In the genomic region with DNA sequence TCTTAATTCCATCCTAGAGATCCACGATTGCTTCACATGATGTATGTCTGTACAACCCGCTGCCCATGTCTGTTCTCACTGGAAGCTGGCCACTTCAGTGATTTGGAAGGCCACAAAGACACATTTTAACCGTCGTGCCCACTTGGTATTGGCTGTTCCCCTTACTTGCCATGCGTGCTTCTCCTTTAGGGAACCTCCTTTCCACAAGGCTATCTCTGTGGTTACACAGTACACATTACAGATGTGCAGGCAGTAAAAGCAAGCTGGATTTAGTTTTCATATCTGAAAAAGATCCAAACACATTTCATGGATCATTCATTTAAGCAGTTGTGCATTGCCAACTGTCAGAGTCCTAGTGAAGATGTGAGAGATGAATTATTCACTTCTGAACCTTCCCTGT, we compare ENCODE assay signal across 23 mouse cellular contexts.
A peak's percentile ranks its signal among the peaks of the same experiment; 100 is the strongest.
DNase-seq lines count a peak whose midpoint lies in the region; ATAC-seq lines count a peak whose summit lies in the region.
"Had no signal": no experiment of that assay in that cellular context is flagged by ENCODE, and none has a peak within 500 bp of the region (broad histone marks: within the 10 kb centered on the region; RNA-seq: fewer than 3 reads in every experiment).

No protein-coding gene starts in this region.

- no peaks in the 10 kb centered on the region for H3K9me3 ChIP-seq in embryonic facial prominence, embryonic 14.5 days (ENCODE audit: control insufficient read depth, low read length)
- H3K9me3 ChIP-seq: forebrain, embryonic 12.5 days had no signal

- H3K9ac ChIP-seq in embryonic facial prominence, embryonic 14.5 days (ENCODE audit: low read depth, low read length) = no peak overlapping the region
- H3K9ac ChIP-seq: forebrain, embryonic 12.5 days had no signal

- no peaks in the 10 kb centered on the region for H3K27me3 ChIP-seq in embryonic facial prominence, embryonic 14.5 days (replicated peaks; ENCODE audit: control insufficient read depth, insufficient read depth, low read length)
- H3K27me3 ChIP-seq: CH12.LX; forebrain, embryonic 12.5 days had no signal

- no peaks in the 10 kb centered on the region for H3K4me1 ChIP-seq in embryonic facial prominence, embryonic 14.5 days (ENCODE audit: control insufficient read depth, insufficient read depth, low read length)
- H3K4me1 ChIP-seq: forebrain, embryonic 12.5 days had no signal

- H3K4me2 ChIP-seq in embryonic facial prominence, embryonic 14.5 days (ENCODE audit: low read depth, low read length) = no peak overlapping the region
- H3K4me2 ChIP-seq: forebrain, embryonic 12.5 days had no signal

- H3K36me3 ChIP-seq in embryonic facial prominence, embryonic 14.5 days (ENCODE audit: control insufficient read depth, insufficient read depth, low read length) = no peaks in the 10 kb centered on the region
- H3K36me3 ChIP-seq: forebrain, embryonic 12.5 days; G1E had no signal

- no peak overlapping the region for H3K4me3 ChIP-seq in embryonic facial prominence, embryonic 14.5 days (ENCODE audit: low read depth, low read length)
- H3K4me3 ChIP-seq: forebrain, embryonic 12.5 days had no signal

- WGBS in embryonic facial prominence, embryonic 14.5 days = 62% methylated on average over 5 of the region's 5 CpGs

- no peak for ATAC-seq in embryonic facial prominence, embryonic 14.5 days (ENCODE audit: low read depth)
- ATAC-seq: CD4-positive, CD25-positive, alpha-beta regulatory T cell, adult 4 months; forebrain, embryonic 14.5 days; forebrain, embryonic 16.5 days had no signal

- H3K27ac ChIP-seq in embryonic facial prominence, embryonic 14.5 days (replicated peaks; ENCODE audit: low read depth, low read length) = no peak overlapping the region
- H3K27ac ChIP-seq: forebrain, embryonic 12.5 days had no signal

- DNase-seq in heart, adult 11 months = peak; percentile 55
- DNase-seq in heart, adult 8-10 months (ENCODE audit: low spot score) = no peak
- peak; percentile 63 for DNase-seq in NIH3T3 (ENCODE audit: low read depth)
- DNase-seq in embryonic facial prominence, embryonic 14.5 days (ENCODE audit: low spot score) = peak; percentile 59
- no peak for DNase-seq in right cerebral cortex, postnatal 14 days
- DNase-seq in kidney, postnatal 10 days = no peak
- no peak for DNase-seq in gastrocnemius, postnatal 14 days
- DNase-seq: adrenal gland, adult 2 months; adrenal gland, postnatal 10 days; adrenal gland, postnatal 25 days; B cell, adult 2 months; cerebellum, adult 11 months; cerebellum, adult 18-20 months; cerebellum, adult 8-10 months; cerebellum, adult 9-11 months; cerebellum, postnatal 14 days; cerebellum, postnatal 36 days had no signal

- intact Hi-C loops in gastrocnemius, postnatal 14 days (cut with DNase I; ENCODE audit: low total_unique reads) = no loop called here

Comparison
In these comparisons a context has a peak if more than half of its experiments do, and no peak if none do; other contexts are left out.
1. DNase-seq: peak in heart, adult 11 months (single experiment), NIH3T3 (single experiment) and embryonic facial prominence, embryonic 14.5 days (single experiment); none in heart, adult 8-10 months (single experiment), right cerebral cortex, postnatal 14 days (single experiment), kidney, postnatal 10 days (single experiment) and gastrocnemius, postnatal 14 days (single experiment).